Mouse (Mus musculus): ENCODE results near the gene Usp24.

GRCm38 (mm10) chr4:106335858-106336257, 19.8 kb downstream of the Usp24 start:
- no peak for TF ChIP-seq CTCF (IDR thresholded peaks at IDR 0.05; ENCODE audit: low read depth)
- no peak for TF ChIP-seq EP300 (IDR thresholded peaks at IDR 0.05; ENCODE audit: low read depth)
